In the genomic region with DNA sequence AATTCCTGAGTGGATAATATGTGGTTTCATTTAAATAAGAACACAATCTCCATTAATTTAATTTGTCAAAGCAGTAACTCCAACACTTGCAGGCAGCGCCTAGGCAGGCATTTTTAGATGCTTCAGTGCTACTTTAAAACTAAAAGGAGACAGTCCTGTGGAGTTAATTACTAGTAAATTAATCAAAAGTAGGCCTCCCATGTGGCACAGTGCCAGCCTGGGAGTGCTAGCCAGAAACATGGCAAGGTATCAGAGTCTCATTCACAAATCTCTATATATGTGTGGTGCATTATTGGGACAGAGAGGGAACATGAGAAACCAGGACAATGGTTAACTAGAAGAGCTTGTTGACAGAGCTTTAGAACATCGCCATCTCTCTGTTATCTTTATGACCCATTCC, we compare ENCODE assay signal across 31 mouse cellular contexts. TPM values are rescaled to one million over a fixed set of nuclear protein-coding genes. Genes with fewer than 3 reads are reported as not detected.
DNase-seq lines count a peak whose midpoint lies in the region; ATAC-seq and TF ChIP-seq lines count a peak whose summit lies in the region.
"Had no signal": no experiment of that assay in that cellular context is flagged by ENCODE, and none has a peak within 500 bp of the region (broad histone marks: within the 10 kb centered on the region; RNA-seq: fewer than 3 reads in every experiment).

No protein-coding gene starts in this region.

- no peak overlapping the region for H3K4me3 ChIP-seq in hindbrain, postnatal 0 days (ENCODE audit: low read length)
- H3K4me3 ChIP-seq in hindbrain, embryonic 14.5 days (replicated peaks; ENCODE audit: low read length), result no peak overlapping the region
- H3K4me3 ChIP-seq in midbrain, embryonic 14.5 days (replicated peaks; ENCODE audit: low read depth, low read length), result no peak overlapping the region
- no peak overlapping the region for H3K4me3 ChIP-seq in midbrain, embryonic 13.5 days (replicated peaks)
- H3K4me3 ChIP-seq: embryonic facial prominence, embryonic 10.5 days; embryonic facial prominence, embryonic 15.5 days; forebrain, embryonic 13.5 days; hindbrain, embryonic 10.5 days; intestine, embryonic 15.5 days; megakaryocyte, embryonic 14.5 days; midbrain, embryonic 15.5 days had no signal

- TF ChIP-seq CTCF in hindbrain, postnatal 0 days (IDR thresholded peaks at IDR 0.05; ENCODE audit: low read depth), result no peak

- peak; percentile 40 to 54 for DNase-seq in cerebellum, postnatal 10 days
- DNase-seq in cerebellum, adult 9-11 months, result no peak
- DNase-seq in hindbrain, postnatal 0 days (ENCODE audit: low spot score), result peak; percentile 25
- no peak for DNase-seq in hindbrain, embryonic 14.5 days (ENCODE audit: low spot score)
- DNase-seq in midbrain, embryonic 14.5 days, result peak; percentile 9
- peak; percentile 38 for DNase-seq in right cerebral cortex, postnatal 4 days
- no peak for DNase-seq in right cerebral cortex, postnatal 25 days
- DNase-seq: adrenal gland, postnatal 25 days; heart, postnatal 14 days; kidney, adult 2 months; layer of hippocampus, postnatal 36 days; liver; lung, adult 18-20 months; lung, postnatal 4 days; thymus, adult 2 months; thymus, postnatal 4 days had no signal

- no peaks in the 10 kb centered on the region for H3K9me3 ChIP-seq in hindbrain, postnatal 0 days (ENCODE audit: low read length)
- no peaks in the 10 kb centered on the region for H3K9me3 ChIP-seq in hindbrain, embryonic 14.5 days (ENCODE audit: control insufficient read depth, low read length)
- H3K9me3 ChIP-seq in midbrain, embryonic 14.5 days (ENCODE audit: control insufficient read depth, low read length), result no peaks in the 10 kb centered on the region
- no peaks in the 10 kb centered on the region for H3K9me3 ChIP-seq in midbrain, embryonic 13.5 days
- H3K9me3 ChIP-seq: embryonic facial prominence, embryonic 10.5 days; embryonic facial prominence, embryonic 15.5 days; forebrain, embryonic 13.5 days; hindbrain, embryonic 10.5 days; intestine, embryonic 15.5 days; midbrain, embryonic 15.5 days had no signal

- no peak for ATAC-seq in hindbrain, postnatal 0 days
- ATAC-seq in hindbrain, embryonic 14.5 days (ENCODE audit: low FRiP score), result no peak
- ATAC-seq in midbrain, embryonic 14.5 days (ENCODE audit: low FRiP score, low TSS enrichment), result no peak
- ATAC-seq in midbrain, embryonic 13.5 days, result no peak
- ATAC-seq: forebrain, embryonic 13.5 days; hindbrain, embryonic 16.5 days; intestine, embryonic 15.5 days; lung, postnatal 0 days; midbrain, embryonic 15.5 days; Patski had no signal

- no peak overlapping the region for H3K27ac ChIP-seq in hindbrain, postnatal 0 days
- no peak overlapping the region for H3K27ac ChIP-seq in hindbrain, embryonic 14.5 days
- H3K27ac ChIP-seq in midbrain, embryonic 14.5 days (replicated peaks; ENCODE audit: low read depth, low read length), result no peak overlapping the region
- H3K27ac ChIP-seq in midbrain, embryonic 13.5 days, result no peak overlapping the region
- H3K27ac ChIP-seq: embryonic facial prominence, embryonic 10.5 days; embryonic facial prominence, embryonic 15.5 days; forebrain, embryonic 13.5 days; hindbrain, embryonic 10.5 days; intestine, embryonic 15.5 days; kidney, postnatal 0 days; midbrain, embryonic 15.5 days had no signal

- H3K4me2 ChIP-seq in hindbrain, postnatal 0 days (ENCODE audit: low read depth, low read length), result no peak overlapping the region
- no peak overlapping the region for H3K4me2 ChIP-seq in hindbrain, embryonic 14.5 days (replicated peaks)
- H3K4me2 ChIP-seq in midbrain, embryonic 14.5 days (ENCODE audit: low read length), result no peak overlapping the region
- H3K4me2 ChIP-seq in midbrain, embryonic 13.5 days (replicated peaks), result no peak overlapping the region
- H3K4me2 ChIP-seq: embryonic facial prominence, embryonic 15.5 days; forebrain, embryonic 13.5 days; intestine, embryonic 15.5 days; midbrain, embryonic 15.5 days had no signal

- WGBS in hindbrain, postnatal 0 days, result 72% methylated on average over 2 of the region's 2 CpGs
- 70% methylated on average over 2 of the region's 2 CpGs for WGBS in hindbrain, embryonic 14.5 days
- WGBS in midbrain, embryonic 14.5 days, result 83% methylated on average over 2 of the region's 2 CpGs
- 87% methylated on average over 2 of the region's 2 CpGs for WGBS in midbrain, embryonic 13.5 days

- peaks cover 11% of the 10 kb centered on the region; the same call in 1 of the 2 replicates for H3K4me1 ChIP-seq in hindbrain, postnatal 0 days (ENCODE audit: insufficient read depth, low read length)
- peaks cover 4% of the 10 kb centered on the region; the same call in 1 of the 2 replicates for H3K4me1 ChIP-seq in hindbrain, embryonic 14.5 days (replicated peaks; ENCODE audit: control insufficient read depth, insufficient read depth, low read length)
- peaks cover 12% of the 10 kb centered on the region for H3K4me1 ChIP-seq in midbrain, embryonic 14.5 days (ENCODE audit: control insufficient read depth, insufficient read depth, low read length)
- H3K4me1 ChIP-seq in midbrain, embryonic 13.5 days (replicated peaks), result peaks cover 25% of the 10 kb centered on the region

- no peak overlapping the region for H3K9ac ChIP-seq in hindbrain, postnatal 0 days (replicated peaks; ENCODE audit: low read length)
- no peak overlapping the region for H3K9ac ChIP-seq in hindbrain, embryonic 14.5 days
- H3K9ac ChIP-seq in midbrain, embryonic 14.5 days (replicated peaks; ENCODE audit: low read length), result no peak overlapping the region
- H3K9ac ChIP-seq in midbrain, embryonic 13.5 days (replicated peaks), result no peak overlapping the region
- H3K9ac ChIP-seq: embryonic facial prominence, embryonic 15.5 days; forebrain, embryonic 13.5 days; intestine, embryonic 15.5 days; midbrain, embryonic 15.5 days had no signal

- H3K36me3 ChIP-seq in hindbrain, postnatal 0 days (ENCODE audit: insufficient read depth, low read length), result no peaks in the 10 kb centered on the region
- H3K36me3 ChIP-seq in hindbrain, embryonic 14.5 days (replicated peaks; ENCODE audit: control insufficient read depth, insufficient read depth), result no peaks in the 10 kb centered on the region
- no peaks in the 10 kb centered on the region for H3K36me3 ChIP-seq in midbrain, embryonic 14.5 days (ENCODE audit: control insufficient read depth, insufficient read depth, low read length)
- no peaks in the 10 kb centered on the region for H3K36me3 ChIP-seq in midbrain, embryonic 13.5 days
- H3K36me3 ChIP-seq: embryonic facial prominence, embryonic 10.5 days; embryonic facial prominence, embryonic 15.5 days; hindbrain, embryonic 10.5 days; intestine, embryonic 15.5 days; midbrain, embryonic 15.5 days had no signal

- no peaks in the 10 kb centered on the region; the same call in 1 of the 2 replicates for H3K27me3 ChIP-seq in hindbrain, postnatal 0 days (ENCODE audit: insufficient read depth, low read length)
- H3K27me3 ChIP-seq in hindbrain, embryonic 14.5 days (ENCODE audit: control insufficient read depth, insufficient read depth, low read length), result peaks cover 25% of the 10 kb centered on the region
- H3K27me3 ChIP-seq in midbrain, embryonic 14.5 days (ENCODE audit: control insufficient read depth, insufficient read depth, low read length), result peaks cover 16% of the 10 kb centered on the region
- H3K27me3 ChIP-seq in midbrain, embryonic 13.5 days, result peaks cover 55% of the 10 kb centered on the region

RNA-seq across cellular contexts. Expression of gene Gpr88, which starts 4.3 kb away (rescaled TPM):
- total RNA-seq in hindbrain, postnatal 0 days (2014; rRNA removed), result 11.4 and 22.9 TPM in 2 replicates
- 4.6 and 5.9 TPM in 2 replicates for polyA plus RNA-seq in hindbrain, postnatal 0 days (2015; fragmentation: Nextera tagmentation; extraction: Ambion mirVana)
- polyA plus RNA-seq in hindbrain, embryonic 14.5 days (2014; fragmentation: Nextera tagmentation; extraction: Ambion mirVana), result 6.8 and 7.4 TPM in 2 replicates
- 1.8 and 2.8 TPM in 2 replicates for polyA plus RNA-seq in midbrain, embryonic 14.5 days (2014; fragmentation: Nextera tagmentation; extraction: Ambion mirVana)
- polyA plus RNA-seq in midbrain, embryonic 13.5 days (2015; fragmentation: Nextera tagmentation; extraction: Ambion mirVana), result 1.5 and 1.7 TPM in 2 replicates
- total RNA-seq: gastrocnemius, adult 8-10 months; MEL; neutrophil, adult 5-6 weeks had no signal

Comparison
In these comparisons a context has a peak if more than half of its experiments do, and no peak if none do; other contexts are left out.
1. DNase-seq: peak in cerebellum, postnatal 10 days (2 of 2), hindbrain, postnatal 0 days (single experiment), midbrain, embryonic 14.5 days (single experiment) and right cerebral cortex, postnatal 4 days (single experiment); none in cerebellum, adult 9-11 months (single experiment), hindbrain, embryonic 14.5 days (single experiment) and right cerebral cortex, postnatal 25 days (single experiment).